Mouse (Mus musculus) neural tube, embryonic 14.5 days (tissue): ENCODE measurements at regions not wholly inside any gene's neighbourhood (a gene's known extent, or its start where the extent isn't known, plus 50 kb on each side); places are given as distances from the start of the nearest gene placed in this dataset.

Experiments
- ATAC-seq: fragments of 200-750 bp; cut with Nextera tagmentation; 2 replicates; pipeline ENCODE4 v1.8.0; 2017; ENCODE audit warnings: low read depth, mild to moderate bottlenecking, moderate TSS enrichment, moderate library complexity
- H3K27ac ChIP-seq: fragments of 300-500 bp; sonication (generic); 2 replicates; pipeline ENCODE4 v1.5.1; 2014; ENCODE audit warnings: low read depth, mild to moderate bottlenecking, control low read depth, low read length, moderate library complexity, mixed read lengths
- H3K27me3 ChIP-seq: fragments of 300-500 bp; sonication (generic); 2 replicates; pipeline ENCODE4 v1.6.1; 2014; ENCODE audit warnings: low read length; ENCODE audit not compliant: control insufficient read depth, insufficient read depth
- H3K36me3 ChIP-seq: fragments of 300-500 bp; sonication (generic); 2 replicates; pipeline ENCODE4 v1.6.1; 2014; ENCODE audit warnings: low read length, mixed read lengths; ENCODE audit not compliant: control insufficient read depth, insufficient read depth
- H3K4me1 ChIP-seq: fragments of 300-500 bp; sonication (generic); 2 replicates; pipeline ENCODE4 v1.6.1; 2014; ENCODE audit warnings: low read length; ENCODE audit not compliant: control insufficient read depth, insufficient read depth
- H3K4me2 ChIP-seq: fragments of 300-500 bp; sonication (generic); 2 replicates; pipeline ENCODE4 v1.6.1; 2014; ENCODE audit warnings: mild to moderate bottlenecking, low read depth, low read length, control low read depth
- H3K4me3 ChIP-seq: fragments of 300-500 bp; sonication (generic); 2 replicates; pipeline ENCODE4 v1.5.1; 2014; ENCODE audit warnings: low read depth, low read length, control low read depth, mixed read lengths
- H3K9ac ChIP-seq: fragments of 300-500 bp; sonication (generic); replicated peaks from 2 replicates; pipeline ENCODE4 v1.6.1; 2014; ENCODE audit warnings: low read depth, mild to moderate bottlenecking, control low read depth, low read length, mixed read lengths
- H3K9me3 ChIP-seq: fragments of 300-500 bp; sonication (generic); 2 replicates; pipeline ENCODE4 v1.6.1; 2016; ENCODE audit warnings: low read length; ENCODE audit not compliant: control insufficient read depth
- WGBS: fragments of 180-500 bp; shearing (Covaris S2); extraction: QIAGEN DNeasy Blood & Tissue Kit; methylation state at CpG from one replicate; pipeline ENCODE4 v1.1.7; 2014; 5-methylcytosine and 5-hydroxymethylcytosine counted together

DNA sequence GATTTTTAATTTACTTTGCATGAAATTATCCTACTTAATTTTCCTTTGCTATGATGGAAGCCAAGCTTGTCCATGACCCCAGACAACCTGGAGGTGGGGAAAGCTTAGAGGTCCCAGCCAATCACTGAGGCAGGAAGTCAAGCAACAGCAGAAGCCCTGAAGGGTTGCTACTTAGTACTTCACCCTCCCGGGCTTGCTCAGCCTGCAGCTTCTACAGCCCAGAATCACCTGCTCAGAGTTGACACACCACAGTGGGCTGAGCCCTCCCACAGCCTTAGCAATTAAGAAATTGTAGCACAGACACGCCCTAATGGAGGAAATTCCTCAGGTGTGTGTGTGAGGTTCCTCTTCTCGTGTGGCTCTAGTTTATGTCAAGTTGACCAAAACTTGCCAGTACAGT lies 209.9 kb upstream of the Hs6st1 start:
- Histone ChIP-seq H3K9ac (no peak overlapping the region), H3K27ac (no peak overlapping the region), H3K4me2 (no peak overlapping the region), H3K36me3 (no peaks in the 10 kb centered on the region), H3K27me3 (no peaks in the 10 kb centered on the region), H3K4me3 (no peak overlapping the region), H3K9me3 (no peaks in the 10 kb centered on the region), H3K4me1 (no peaks in the 10 kb centered on the region)
- no peak for ATAC-seq
- WGBS = 75% methylated on average over 3 of the region's 3 CpGs

GRCm38 (mm10) chr1:35860779-35861178 lies 207.4 kb upstream of the Hs6st1 start:
- Histone ChIP-seq H3K27ac (no peak overlapping the region), H3K4me3 (no peak overlapping the region), H3K36me3 (no peaks in the 10 kb centered on the region), H3K4me2 (no peak overlapping the region), H3K4me1 (no peaks in the 10 kb centered on the region), H3K27me3 (no peaks in the 10 kb centered on the region), H3K9me3 (no peaks in the 10 kb centered on the region), H3K9ac (no peak overlapping the region)
- 92% methylated on average over 5 of the region's 5 CpGs for WGBS
- ATAC-seq = no peak

DNA sequence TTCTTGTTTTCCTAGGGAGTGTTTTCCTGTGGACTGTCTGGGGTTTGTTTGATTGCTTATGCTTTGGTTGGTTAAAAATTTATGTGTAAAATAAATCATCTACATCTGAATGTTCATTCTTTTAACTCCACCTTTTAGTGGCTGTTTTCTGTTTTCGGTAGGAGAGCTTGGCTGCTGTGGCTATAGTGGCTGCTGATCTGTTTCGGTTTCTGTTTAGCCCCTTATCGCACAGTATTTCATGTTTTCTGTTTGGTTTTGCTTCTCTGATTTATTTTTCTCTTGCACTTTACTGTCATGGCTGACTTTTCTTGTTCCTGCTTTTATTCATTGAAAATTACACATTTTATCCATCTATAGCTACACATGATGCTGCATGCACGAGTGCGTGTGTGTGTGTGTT lies 206.0 kb upstream of the Hs6st1 start:
- H3K27me3 ChIP-seq = no peaks in the 10 kb centered on the region
- 91% methylated on average over 5 of the region's 5 CpGs for WGBS
- H3K4me3 ChIP-seq = no peak overlapping the region
- ATAC-seq = no peak
- H3K4me2 ChIP-seq = no peak overlapping the region
- no peaks in the 10 kb centered on the region for H3K36me3 ChIP-seq
- H3K9me3 ChIP-seq = no peaks in the 10 kb centered on the region
- H3K9ac ChIP-seq = no peak overlapping the region
- no peak overlapping the region for H3K27ac ChIP-seq
- no peaks in the 10 kb centered on the region for H3K4me1 ChIP-seq

- H3K4me1 ChIP-seq = no peaks in the 10 kb centered on the region
- no peak for ATAC-seq
- H3K27me3 ChIP-seq = no peaks in the 10 kb centered on the region
- H3K36me3 ChIP-seq = no peaks in the 10 kb centered on the region
- H3K9ac ChIP-seq = no peak overlapping the region
- H3K27ac ChIP-seq = no peak overlapping the region
- 88% methylated on average over 2 of the region's 2 CpGs for WGBS
- H3K4me2 ChIP-seq = no peak overlapping the region
- H3K9me3 ChIP-seq = no peaks in the 10 kb centered on the region
- H3K4me3 ChIP-seq = no peak overlapping the region
Measured at GRCm38 (mm10) chr1:35862661-35863060, 205.5 kb upstream of the Hs6st1 start.

DNA sequence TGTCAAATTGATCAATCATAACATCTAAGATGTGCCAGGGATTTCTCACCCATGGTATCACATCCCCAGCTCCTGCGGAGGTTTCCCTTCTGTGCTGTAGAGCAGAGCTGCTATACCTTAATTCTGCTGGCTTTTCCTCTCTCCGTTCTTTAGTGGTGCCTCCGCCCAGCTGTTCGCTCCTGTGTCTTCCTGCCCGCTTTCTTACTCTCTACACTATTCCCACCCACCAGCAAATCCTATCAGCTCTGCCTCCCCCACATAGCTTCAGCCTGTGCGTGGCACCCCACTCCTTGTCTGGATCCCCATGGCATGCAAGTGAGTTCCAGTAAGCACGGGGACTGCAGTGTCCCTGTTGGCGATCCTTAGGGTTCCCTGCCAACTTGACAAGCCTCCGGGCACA lies 204.0 kb upstream of the Hs6st1 start:
- no peak for ATAC-seq
- 90% methylated on average over 9 of the region's 9 CpGs for WGBS

GRCm38 (mm10) chr1:35865263-35865662 lies 202.9 kb upstream of the Hs6st1 start:
- no peaks in the 10 kb centered on the region for H3K36me3 ChIP-seq

More for the DNA sequence above, 204.0 kb upstream of the Hs6st1 start:
- H3K27ac ChIP-seq = no peak overlapping the region
- no peak overlapping the region for H3K9ac ChIP-seq
- H3K4me2 ChIP-seq = no peak overlapping the region
- H3K27me3 ChIP-seq = no peaks in the 10 kb centered on the region
- H3K4me3 ChIP-seq = no peak overlapping the region
- H3K4me1 ChIP-seq = 0 out of 2 replicates have a peak, but pooled peaks cover under 1% of the 10 kb centered on the region
- H3K36me3 ChIP-seq = no peaks in the 10 kb centered on the region
- no peaks in the 10 kb centered on the region for H3K9me3 ChIP-seq

GRCm38 (mm10) chr1:35866643-35867042 lies 201.6 kb upstream of the Hs6st1 start:
- WGBS = 92% methylated on average over 12 of the region's 12 CpGs
- Histone ChIP-seq H3K4me1 (0 out of 2 replicates have a peak, but pooled peaks cover 3% of the 10 kb centered on the region), H3K27ac (no peak overlapping the region), H3K36me3 (no peaks in the 10 kb centered on the region), H3K4me2 (no peak overlapping the region), H3K27me3 (no peaks in the 10 kb centered on the region), H3K4me3 (no peak overlapping the region), H3K9ac (no peak overlapping the region), H3K9me3 (no peaks in the 10 kb centered on the region)
- no peak for ATAC-seq

More at GRCm38 (mm10) chr1:35865263-35865662, 202.9 kb upstream of the Hs6st1 start:
- H3K4me1 ChIP-seq = 0 out of 2 replicates have a peak, but pooled peaks cover 3% of the 10 kb centered on the region
- H3K27ac ChIP-seq = no peak overlapping the region
- H3K9me3 ChIP-seq = no peaks in the 10 kb centered on the region
- no peak for ATAC-seq
- H3K9ac ChIP-seq = no peak overlapping the region
- H3K4me2 ChIP-seq = no peak overlapping the region
- H3K4me3 ChIP-seq = no peak overlapping the region
- H3K27me3 ChIP-seq = no peaks in the 10 kb centered on the region
- WGBS = 94% methylated on average over 6 of the region's 6 CpGs

- no peak overlapping the region for H3K9ac ChIP-seq
- no peak overlapping the region for H3K27ac ChIP-seq
- 25% methylated on average over 17 of the region's 17 CpGs for WGBS
- ATAC-seq = peak; percentile 98
- 0 out of 2 replicates have a peak, but pooled peaks cover 3% of the 10 kb centered on the region for H3K4me1 ChIP-seq
- peak overlapping the region; percentile 23 for H3K4me2 ChIP-seq
- no peaks in the 10 kb centered on the region for H3K36me3 ChIP-seq
- H3K27me3 ChIP-seq = no peaks in the 10 kb centered on the region
- H3K4me3 ChIP-seq = no peak overlapping the region; the same call in 1 of the 2 replicates
- H3K9me3 ChIP-seq = no peaks in the 10 kb centered on the region
Measured at GRCm38 (mm10) chr1:35869381-35870143, 198.6 kb upstream of the Hs6st1 start.

GRCm38 (mm10) chr1:35870144-35870827 lies 197.9 kb upstream of the Hs6st1 start:
- H3K4me3 ChIP-seq = no peak overlapping the region
- 0 out of 2 replicates have a peak, but pooled peaks cover 3% of the 10 kb centered on the region for H3K4me1 ChIP-seq
- no peak overlapping the region for H3K27ac ChIP-seq
- peak overlapping the region; percentile 23; the same call in 1 of the 2 replicates for H3K4me2 ChIP-seq
- 71% methylated on average over 9 of the region's 9 CpGs for WGBS
- H3K27me3 ChIP-seq = no peaks in the 10 kb centered on the region
- H3K9me3 ChIP-seq = no peaks in the 10 kb centered on the region
- H3K9ac ChIP-seq = no peak overlapping the region
- ATAC-seq = no peak
- H3K36me3 ChIP-seq = no peaks in the 10 kb centered on the region
